Mouse (Mus musculus): ENCODE data around the gene Pramef17.
A peak's percentile ranks its signal among the peaks of the same experiment; 100 is the strongest.
"Not testable (repeated sequence)": the region's sequence is repeated elsewhere in the genome, so short reads cannot be mapped to it uniquely, and the experiment has no call there.

Gene Pramef17

GRCm38 (mm10) chr4:143994269-143994668, at the start of gene Pramef17:
Gene Pramef17 (minus strand): TSS chr4:143994369.
- DNase-seq (ENCODE audit: low spot score in 2 of 2), result not testable (repeated sequence)

GRCm38 (mm10) chr4:143988126-143988525, 6.0 kb downstream of the Pramef17 start:
- peak; percentile 58 to 73 for DNase-seq (ENCODE audit: low spot score in 2 of 2)

GRCm38 (mm10) chr4:143987475-143987941, 6.7 kb downstream of the Pramef17 start:
- peak; percentile 43 to 70 for DNase-seq (ENCODE audit: low spot score in 2 of 2)

- DNase-seq (ENCODE audit: low spot score in 2 of 2), result peak; percentile 42 to 54
Observed at GRCm38 (mm10) chr4:143985733-143986132, 8.4 kb downstream of the Pramef17 start.

GRCm38 (mm10) chr4:143985165-143985564, 9.0 kb downstream of the Pramef17 start:
- DNase-seq (ENCODE audit: low spot score in 2 of 2), result peak; percentile 7 to 38

- not testable (repeated sequence) for DNase-seq (ENCODE audit: low spot score in 2 of 2)
Observed at GRCm38 (mm10) chr4:143983446-143983845, 10.7 kb downstream of the Pramef17 start.

GRCm38 (mm10) chr4:143966850-143967249, 27.3 kb downstream of the Pramef17 start, which contains the start of gene Gm13101:
Gene Gm13101 (minus strand): TSS chr4:143966950.
- DNase-seq (ENCODE audit: low spot score in 2 of 2), result not testable (repeated sequence)

GRCm38 (mm10) chr4:143950916-143951315, 43.3 kb downstream of the Pramef17 start, which contains the start of gene Pramef25:
Gene Pramef25 (minus strand): TSS chr4:143951016.
- not testable (repeated sequence) for DNase-seq (ENCODE audit: low spot score in 2 of 2)

All from frontal cortex, postnatal 25 days (tissue).